In genomic region chr11:117415955-117416354, GRCm38 (mm10) we compare ENCODE assay signal across 9 mouse cellular contexts.
A peak's percentile ranks its signal among the peaks of the same experiment; 100 is the strongest.
DNase-seq lines count a peak whose midpoint lies in the region; ATAC-seq lines count a peak whose summit lies in the region.
"Had no signal": no experiment of that assay in that cellular context is flagged by ENCODE, and none has a peak within 500 bp of the region (broad histone marks: within the 10 kb centered on the region; RNA-seq: fewer than 3 reads in every experiment).

No protein-coding gene starts in this region.

- H3K4me1 ChIP-seq in embryonic facial prominence, embryonic 11.5 days (ENCODE audit: control insufficient read depth, insufficient read depth, low read length) = peaks cover 12% of the 10 kb centered on the region
- peaks cover 48% of the 10 kb centered on the region for H3K4me1 ChIP-seq in midbrain, embryonic 13.5 days (replicated peaks)

- no peak overlapping the region for H3K9ac ChIP-seq in embryonic facial prominence, embryonic 11.5 days (replicated peaks; ENCODE audit: low read length)
- no peak overlapping the region for H3K9ac ChIP-seq in midbrain, embryonic 13.5 days (replicated peaks)
- H3K9ac ChIP-seq: liver, embryonic 14.5 days had no signal

- H3K9me3 ChIP-seq in embryonic facial prominence, embryonic 11.5 days (replicated peaks; ENCODE audit: control insufficient read depth, low read length) = no peaks in the 10 kb centered on the region
- no peaks in the 10 kb centered on the region; the same call in 1 of the 2 replicates for H3K9me3 ChIP-seq in midbrain, embryonic 13.5 days

- 4% methylated on average over 13 of the region's 13 CpGs for WGBS in embryonic facial prominence, embryonic 11.5 days
- 5% methylated on average over 13 of the region's 13 CpGs for WGBS in midbrain, embryonic 13.5 days

- peaks cover 4% of the 10 kb centered on the region for H3K27me3 ChIP-seq in embryonic facial prominence, embryonic 11.5 days (ENCODE audit: control insufficient read depth, insufficient read depth, low read length)
- H3K27me3 ChIP-seq in midbrain, embryonic 13.5 days = peaks cover 16% of the 10 kb centered on the region

- H3K4me2 ChIP-seq in embryonic facial prominence, embryonic 11.5 days (ENCODE audit: low read depth, low read length) = 0 out of 2 replicates have a peak overlapping the region, but pooled peaks have one; percentile 8
- peak overlapping the region; percentile 52 for H3K4me2 ChIP-seq in midbrain, embryonic 13.5 days (replicated peaks)

- H3K36me3 ChIP-seq in embryonic facial prominence, embryonic 11.5 days (replicated peaks; ENCODE audit: control insufficient read depth, insufficient read depth, low read depth, low read length) = no peaks in the 10 kb centered on the region
- no peaks in the 10 kb centered on the region for H3K36me3 ChIP-seq in midbrain, embryonic 13.5 days

- no peak overlapping the region for H3K27ac ChIP-seq in embryonic facial prominence, embryonic 11.5 days (replicated peaks; ENCODE audit: low read depth, low read length)
- H3K27ac ChIP-seq in midbrain, embryonic 13.5 days = peak overlapping the region; percentile 70
- H3K27ac ChIP-seq: liver, embryonic 14.5 days had no signal

- H3K4me3 ChIP-seq in embryonic facial prominence, embryonic 11.5 days (ENCODE audit: low read depth, low read length) = no peak overlapping the region
- no peak overlapping the region for H3K4me3 ChIP-seq in midbrain, embryonic 13.5 days (replicated peaks)

- ATAC-seq in embryonic facial prominence, embryonic 11.5 days (replicated peaks; ENCODE audit: insufficient number of reproducible peaks, low FRiP score, low TSS enrichment, low read depth) = no peak
- no peak; the same call in 1 of the 2 replicates for ATAC-seq in midbrain, embryonic 13.5 days

- peak; percentile 30 for DNase-seq in thymus, postnatal 14 days
- no peak for DNase-seq in thymus, postnatal 10 days (ENCODE audit: low spot score in 2 of 2)
- no peak for DNase-seq in embryonic facial prominence, embryonic 11.5 days (ENCODE audit: low spot score)
- peak; percentile 35 for DNase-seq in kidney, adult 8-10 months
- DNase-seq in cerebellum, adult 9-10 months = no peak
- no peak for DNase-seq in frontal cortex, postnatal 10 days (ENCODE audit: low spot score in 2 of 2)
- no peak for DNase-seq in layer of hippocampus, postnatal 14 days (ENCODE audit: low spot score in 2 of 2)

Comparison
In these comparisons a context has a peak if more than half of its experiments do, and no peak if none do; other contexts are left out.
1. DNase-seq: peak in thymus, postnatal 14 days (single experiment) and kidney, adult 8-10 months (2 of 2); none in thymus, postnatal 10 days (0 of 2), embryonic facial prominence, embryonic 11.5 days (single experiment), cerebellum, adult 9-10 months (single experiment), frontal cortex, postnatal 10 days (0 of 2) and layer of hippocampus, postnatal 14 days (0 of 2).